Mouse (Mus musculus): ENCODE data around the gene Bik. TPM values are rescaled to one million over a fixed set of nuclear protein-coding genes. Genes with fewer than 3 reads are reported as not detected.

Gene Bik
- total RNA-seq (2023) = not detected

GRCm38 (mm10) chr15:83526424-83527091 lies at the start of gene Bik:
Gene Bik (plus strand): TSS chr15:83526862.

GRCm38 (mm10) chr15:83510805-83511405 lies 15.8 kb upstream of the Bik start, which contains the start of gene Ttll1:
Gene Ttll1 (minus strand): TSS chr15:83510893.

GRCm38 (mm10) chr15:83563327-83563856 lies 36.7 kb downstream of the Bik start, which contains the start of the genes Tspo and Mcat:
Gene Tspo (plus strand): TSS chr15:83563592.
Gene Mcat (minus strand): TSS chr15:83563787.

Other genes with a start within 250 kb of the Bik start
- 10 to 100 TPM; 13.3 to 13.5 TPM for gene Arfgap3, start 176.6 kb upstream of the Bik start, total RNA-seq (2023)
- 10 to 100 TPM; 63.7 to 71.2 TPM for gene Pacsin2, start 62.3 kb upstream of the Bik start, total RNA-seq (2023)
- 1 to 10 TPM; 7.1 to 8.5 TPM for gene Ttll1, start 16.0 kb upstream of the Bik start, total RNA-seq (2023)
- gene Tspo, start 36.7 kb downstream of the Bik start, total RNA-seq (2023) = 10 to 100 TPM; 65.3 to 68.6 TPM
- gene Mcat, start 36.9 kb downstream of the Bik start, total RNA-seq (2023) = 10 to 100 TPM; 24.8 to 25.0 TPM
- gene Ttll12, start 68.3 kb downstream of the Bik start, total RNA-seq (2023) = 1 to 10 TPM; 7.4 to 8.2 TPM
- gene Scube1, start 198.2 kb downstream of the Bik start, total RNA-seq (2023) = not detected

Data from B cell, adult 67 days (primary cell).